Mouse (Mus musculus) kidney, postnatal 0 days (tissue): ENCODE data around the gene Tmem94. TPM values are rescaled to one million over a fixed set of nuclear protein-coding genes. Genes with fewer than 3 reads are reported as not detected.

Experiments used
- ATAC-seq: fragments of 200-750 bp; cut with Nextera tagmentation; replicated peaks from 2 replicates; pipeline ENCODE4 v1.8.0; 2017; ENCODE audit warnings: low read depth, moderate number of reproducible peaks, moderate TSS enrichment, moderate library complexity; ENCODE audit not compliant: low FRiP score
- DNase-seq: peaks from one replicate; pipeline ENCODE4 v3.0.0-alpha.2; 2016; ENCODE audit warnings: low spot score
- H3K27ac ChIP-seq: fragments of 300-500 bp; sonication (generic); 2 replicates; pipeline ENCODE4 v1.5.1; 2014; ENCODE audit warnings: mild to moderate bottlenecking
- H3K27me3 ChIP-seq: fragments of 300-500 bp; sonication (generic); 2 replicates; pipeline ENCODE4 v1.6.1; 2014; ENCODE audit warnings: low read length, mixed read lengths; ENCODE audit not compliant: insufficient read depth
- H3K36me3 ChIP-seq: fragments of 300-500 bp; sonication (generic); 2 replicates; pipeline ENCODE4 v1.6.1; 2014; ENCODE audit warnings: low read length, mixed read lengths; ENCODE audit not compliant: insufficient read depth
- H3K4me1 ChIP-seq: fragments of 300-500 bp; sonication (generic); replicated peaks from 2 replicates; pipeline ENCODE4 v1.6.1; 2014; ENCODE audit warnings: antibody characterized with exemption, low read length, mixed read lengths; ENCODE audit not compliant: insufficient read depth
- H3K4me2 ChIP-seq: fragments of 300-500 bp; sonication (generic); 2 replicates; pipeline ENCODE4 v1.6.1; 2014; ENCODE audit warnings: mild to moderate bottlenecking, low read length, moderate library complexity, mixed read lengths
- H3K4me3 ChIP-seq: fragments of 300-500 bp; sonication (generic); replicated peaks from 2 replicates; pipeline ENCODE4 v1.5.1; 2014; ENCODE audit warnings: low read depth, low read length
- H3K9ac ChIP-seq: fragments of 300-500 bp; sonication (generic); 2 replicates; pipeline ENCODE4 v1.6.1; 2014; ENCODE audit warnings: low read depth, low read length
- H3K9me3 ChIP-seq: fragments of 300-500 bp; sonication (generic); replicated peaks from 2 replicates; pipeline ENCODE4 v1.6.1; 2016; ENCODE audit warnings: low read length, inconsistent platforms, mixed read lengths
- CTCF ChIP-seq: IDR thresholded peaks from 2 replicates; pipeline ENCODE4 v1.5.1; 2016; ENCODE audit warnings: antibody characterized with exemption, low read depth, mild to moderate bottlenecking, moderate library complexity
- WGBS: fragments of 180-500 bp; shearing (Covaris S2); extraction: QIAGEN DNeasy Blood & Tissue Kit; methylation state at CpG from one replicate; pipeline ENCODE4 v1.1.7; 2014; 5-methylcytosine and 5-hydroxymethylcytosine counted together
- polyA plus RNA-seq: library from polyadenylated mRNA; unstranded; fragments of >200 nt; fragmentation: Nextera tagmentation; extraction: Ambion mirVana; gene quantifications from 2 replicates; pipeline ENCODE4 v1.2.1, GENCODE M21; 2015

Tmem94 gene
- polyA plus RNA-seq, 1 experiment from 2014 or later: 19.6 TPM

DNA sequence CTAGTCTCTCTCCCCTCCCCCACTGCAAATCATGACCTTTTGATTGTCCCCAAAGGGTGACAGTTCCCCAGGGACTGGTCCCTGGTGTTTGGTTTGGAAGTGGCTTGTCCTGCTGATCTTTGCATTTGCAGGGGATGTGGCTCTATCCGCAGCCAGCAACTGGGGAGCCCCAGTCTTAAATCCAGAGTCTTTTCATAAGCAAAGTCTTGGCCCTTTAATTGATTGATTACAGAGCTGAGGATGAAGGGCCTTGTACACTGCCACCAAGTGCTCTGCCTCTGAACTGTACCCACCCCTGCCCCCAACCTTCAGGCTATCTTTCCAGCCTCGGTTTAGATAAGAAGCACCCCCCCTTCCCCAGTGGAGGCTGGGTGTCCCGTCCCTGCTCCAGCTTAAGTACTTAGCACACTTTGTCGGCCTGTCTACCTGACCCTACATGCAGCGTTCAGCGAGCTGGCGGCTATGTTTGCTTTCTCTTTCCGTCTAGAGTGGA lies 67.8 kb downstream of the Tmem94 start:
- Histone ChIP-seq H3K36me3 (no peaks in the 10 kb centered on the region), H3K27ac (peak overlapping the region; percentile 92), H3K4me3 (no peak overlapping the region), H3K4me1 (peaks cover 73% of the 10 kb centered on the region), H3K9me3 (no peaks in the 10 kb centered on the region), H3K27me3 (no peaks in the 10 kb centered on the region), H3K9ac (peak overlapping the region; percentile 40; the same call in 1 of the 2 replicates), H3K4me2 (peak overlapping the region; percentile 44)
- DNase-seq: peak; percentile 62
- peak; percentile 25; the same call in 1 of the 2 replicates for TF ChIP-seq CTCF
- ATAC-seq: no peak
- 16% methylated on average over 8 of the region's 8 CpGs for WGBS

GRCm38 (mm10) chr11:115834033-115834432 lies 68.8 kb downstream of the Tmem94 start:
- ATAC-seq: no peak
- no peak for DNase-seq
- Histone ChIP-seq H3K36me3 (no peaks in the 10 kb centered on the region), H3K4me2 (peak overlapping the region; percentile 19; the same call in 1 of the 2 replicates), H3K4me3 (no peak overlapping the region), H3K4me1 (peaks cover 72% of the 10 kb centered on the region), H3K27me3 (no peaks in the 10 kb centered on the region), H3K9ac (peak overlapping the region; percentile 47; the same call in 1 of the 2 replicates), H3K27ac (peak overlapping the region; percentile 92), H3K9me3 (no peaks in the 10 kb centered on the region)
- WGBS: 42% methylated on average over 6 of the region's 6 CpGs
- TF ChIP-seq CTCF: no peak

- no peaks in the 10 kb centered on the region for H3K36me3 ChIP-seq
- WGBS: 40% methylated on average over 11 of the region's 11 CpGs
- no peak overlapping the region for H3K9ac ChIP-seq
- no peak for DNase-seq
- no peak overlapping the region for H3K4me2 ChIP-seq
- H3K9me3 ChIP-seq: no peaks in the 10 kb centered on the region
- H3K27ac ChIP-seq: peak overlapping the region; percentile 92
- no peaks in the 10 kb centered on the region for H3K27me3 ChIP-seq
- TF ChIP-seq CTCF: no peak
- ATAC-seq: no peak
- no peak overlapping the region for H3K4me3 ChIP-seq
- H3K4me1 ChIP-seq: peaks cover 57% of the 10 kb centered on the region
Observed at GRCm38 (mm10) chr11:115836656-115837395, 71.6 kb downstream of the Tmem94 start.

GRCm38 (mm10) chr11:115837606-115838345 lies 72.5 kb downstream of the Tmem94 start:
- ATAC-seq: no peak
- no peak for DNase-seq
- Histone ChIP-seq H3K4me2 (no peak overlapping the region), H3K9ac (no peak overlapping the region), H3K36me3 (no peaks in the 10 kb centered on the region), H3K4me1 (peaks cover 57% of the 10 kb centered on the region), H3K9me3 (no peaks in the 10 kb centered on the region), H3K27ac (no peak overlapping the region; the same call in 1 of the 2 replicates), H3K27me3 (no peaks in the 10 kb centered on the region), H3K4me3 (no peak overlapping the region)
- no peak for TF ChIP-seq CTCF
- WGBS: 82% methylated on average over 22 of the region's 22 CpGs

- Histone ChIP-seq H3K4me3 (no peak overlapping the region), H3K9me3 (no peaks in the 10 kb centered on the region), H3K36me3 (no peaks in the 10 kb centered on the region), H3K4me2 (no peak overlapping the region), H3K27ac (no peak overlapping the region), H3K27me3 (no peaks in the 10 kb centered on the region), H3K9ac (0 out of 2 replicates have a peak overlapping the region, but pooled peaks have one; percentile 8), H3K4me1 (peaks cover 52% of the 10 kb centered on the region)
- ATAC-seq (no peak), DNase-seq (no peak)
- WGBS: 39% methylated on average over 4 of the region's 4 CpGs
- no peak for TF ChIP-seq CTCF
Observed at GRCm38 (mm10) chr11:115838895-115839311, 73.7 kb downstream of the Tmem94 start.

DNA sequence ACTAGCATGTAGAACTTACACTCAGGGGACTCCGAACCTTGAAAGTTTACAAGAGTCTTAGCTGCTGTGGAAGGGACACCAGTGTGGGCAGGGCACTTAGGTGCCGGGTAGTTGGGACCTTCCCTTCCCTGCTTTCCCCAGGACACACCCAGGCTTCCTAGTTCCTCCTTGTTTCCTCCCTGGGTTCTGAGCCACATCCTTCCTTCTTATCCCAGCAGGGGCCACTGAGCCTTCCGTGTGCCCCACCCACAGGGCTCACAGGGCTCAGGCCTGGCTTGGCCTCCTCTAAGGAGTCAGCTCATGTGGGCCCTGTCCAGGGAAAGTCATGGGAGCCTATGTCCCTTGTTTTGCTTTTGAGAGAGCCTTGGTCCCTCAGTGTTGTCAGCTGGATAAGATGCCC lies 74.5 kb downstream of the Tmem94 start:
- no peaks in the 10 kb centered on the region for H3K9me3 ChIP-seq
- no peak overlapping the region for H3K4me2 ChIP-seq
- peak overlapping the region; percentile 32; the same call in 1 of the 2 replicates for H3K27ac ChIP-seq
- H3K4me1 ChIP-seq: peaks cover 51% of the 10 kb centered on the region
- DNase-seq (no peak), ATAC-seq (no peak)
- no peaks in the 10 kb centered on the region for H3K27me3 ChIP-seq
- 79% methylated on average over 3 of the region's 3 CpGs for WGBS
- H3K9ac ChIP-seq: no peak overlapping the region; the same call in 1 of the 2 replicates
- H3K36me3 ChIP-seq: no peaks in the 10 kb centered on the region; the same call in 1 of the 2 replicates
- H3K4me3 ChIP-seq: no peak overlapping the region
- TF ChIP-seq CTCF: no peak
